Mouse (Mus musculus): ENCODE results near the gene Gfpt2.
"Not testable (repeated sequence)": the region's sequence is repeated elsewhere in the genome, so short reads cannot be mapped to it uniquely, and the experiment has no call there.

Gene Gfpt2

DNA sequence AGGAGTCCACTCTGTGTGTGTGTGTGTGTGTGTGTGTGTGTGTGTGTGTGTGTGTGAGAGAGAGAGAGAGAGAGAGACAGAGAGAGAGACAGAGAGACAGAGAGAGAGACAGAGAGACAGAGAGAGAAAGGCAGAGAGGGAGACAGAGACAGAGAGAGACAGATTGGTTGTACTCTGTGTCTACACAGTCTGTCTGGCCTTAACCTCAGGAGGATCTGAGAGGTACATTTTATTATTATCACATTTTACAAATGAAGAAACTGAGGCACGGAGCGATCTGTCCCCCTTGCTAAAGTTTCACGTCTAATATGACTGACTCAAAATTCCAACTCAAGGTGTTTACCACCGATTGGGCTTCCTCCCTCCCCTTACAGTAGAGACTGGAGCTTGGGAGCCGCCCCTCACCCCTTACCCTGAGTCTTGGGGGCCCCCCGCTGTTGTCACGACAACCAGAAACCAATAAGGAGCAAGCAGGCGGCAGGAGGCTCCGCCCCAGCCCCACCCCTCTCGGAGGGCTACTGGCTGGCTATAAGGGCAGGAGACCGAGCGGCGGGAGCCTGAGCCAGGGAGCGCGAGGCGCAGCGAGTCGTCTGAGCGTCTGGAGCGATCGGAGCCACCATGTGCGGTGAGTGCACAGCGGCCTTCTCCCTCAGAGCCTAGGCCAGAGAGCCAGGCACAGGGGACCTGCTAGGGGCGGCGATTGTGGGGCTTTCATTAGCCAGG is at the start of gene Gfpt2:
Gene Gfpt2 (plus strand): TSS at position 560 of the 723 bp plus-strand sequence.
- peak; percentile 82 for DNase-seq

DNA sequence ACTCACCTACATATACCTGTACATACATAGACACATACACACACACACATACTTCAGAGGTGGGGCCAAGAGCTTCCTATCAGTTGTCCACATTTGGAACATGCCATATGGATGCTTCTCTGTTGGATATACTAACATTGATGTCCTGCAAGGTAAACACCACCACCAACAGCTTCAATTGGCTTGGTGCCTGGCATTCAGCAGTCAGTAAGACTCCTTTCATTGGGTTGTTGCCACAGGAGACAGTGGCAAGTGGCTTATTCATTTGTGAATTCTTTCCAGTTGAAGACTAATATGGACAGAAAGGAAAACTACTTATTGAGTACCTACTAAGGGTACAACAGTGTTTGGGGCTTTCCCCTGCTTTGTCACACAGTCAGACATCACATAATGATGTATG is 49.0 kb upstream of the Gfpt2 start:
- DNase-seq: no peak

DNA sequence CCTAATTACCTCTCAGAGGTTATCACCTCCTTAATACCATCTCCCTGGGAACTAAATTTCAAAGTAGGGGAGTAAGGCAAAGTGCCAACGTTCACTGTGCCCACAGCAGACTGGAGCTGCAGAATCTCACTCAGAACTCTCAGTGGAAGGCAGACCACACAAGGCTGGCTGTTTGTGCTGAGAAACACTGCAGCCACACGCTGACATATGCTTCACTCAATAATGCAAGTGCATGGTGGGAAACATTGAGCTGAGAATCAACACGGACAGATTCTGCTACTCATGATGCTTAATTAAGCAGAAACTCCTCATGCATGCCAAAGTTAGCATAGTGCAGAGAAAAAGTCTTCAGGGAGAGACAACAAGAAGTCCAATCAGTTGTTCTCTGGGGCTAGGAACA is 48.1 kb upstream of the Gfpt2 start:
- DNase-seq: no peak

DNA sequence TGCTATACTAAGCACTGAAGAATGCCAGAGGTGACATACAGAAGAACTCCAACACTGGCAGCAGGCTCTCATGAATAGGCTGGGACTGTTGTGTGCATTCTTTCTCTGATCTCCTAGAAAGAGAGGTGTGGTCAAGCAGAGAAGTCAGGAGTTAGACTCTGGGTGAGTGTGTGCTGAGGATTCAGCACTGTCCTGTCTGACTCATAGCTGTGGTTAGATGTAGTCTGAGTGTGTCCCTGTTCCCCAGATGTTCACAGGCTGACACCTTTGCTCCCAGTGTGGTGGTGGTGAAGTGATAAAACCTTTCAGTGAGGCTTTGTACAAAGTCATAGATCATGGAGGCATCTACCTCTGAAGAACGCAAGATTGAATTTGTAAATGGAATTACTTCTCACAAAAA is 47.2 kb upstream of the Gfpt2 start:
- DNase-seq: no peak

DNA sequence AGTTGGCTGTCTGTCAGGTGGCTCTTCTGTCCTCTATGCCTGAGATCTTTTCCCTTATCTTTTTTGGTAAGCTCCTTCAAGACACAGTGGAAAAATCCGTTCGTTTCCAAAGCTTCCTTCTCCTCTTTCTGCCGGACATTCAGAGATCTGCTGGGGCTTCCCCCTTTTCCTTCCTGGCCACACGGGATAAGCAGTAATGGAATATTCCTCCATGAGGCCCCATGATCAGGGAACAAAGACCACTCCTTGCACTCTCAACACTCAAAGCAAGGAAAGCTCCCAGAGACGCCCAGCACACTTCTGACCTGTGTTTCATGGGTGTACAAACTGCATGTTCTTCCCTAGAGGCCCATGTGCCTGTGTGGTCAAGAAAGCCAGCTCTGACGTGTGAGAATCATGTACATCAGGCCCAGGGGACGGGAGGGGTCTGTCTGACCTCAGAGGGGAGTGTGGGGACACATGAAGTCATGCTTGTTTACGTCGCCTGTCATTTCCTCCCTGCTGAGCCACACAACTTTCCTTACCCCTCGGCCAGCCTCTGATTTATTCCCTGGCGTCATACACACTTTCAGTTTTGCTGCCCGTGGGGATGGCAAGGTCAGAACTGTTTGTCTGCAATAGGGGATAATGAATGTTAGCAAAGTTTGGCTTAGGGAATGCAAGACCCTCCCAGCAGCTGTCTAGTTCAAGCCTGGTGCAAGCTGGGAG is 38.9 kb upstream of the Gfpt2 start:
- DNase-seq: no peak

DNA sequence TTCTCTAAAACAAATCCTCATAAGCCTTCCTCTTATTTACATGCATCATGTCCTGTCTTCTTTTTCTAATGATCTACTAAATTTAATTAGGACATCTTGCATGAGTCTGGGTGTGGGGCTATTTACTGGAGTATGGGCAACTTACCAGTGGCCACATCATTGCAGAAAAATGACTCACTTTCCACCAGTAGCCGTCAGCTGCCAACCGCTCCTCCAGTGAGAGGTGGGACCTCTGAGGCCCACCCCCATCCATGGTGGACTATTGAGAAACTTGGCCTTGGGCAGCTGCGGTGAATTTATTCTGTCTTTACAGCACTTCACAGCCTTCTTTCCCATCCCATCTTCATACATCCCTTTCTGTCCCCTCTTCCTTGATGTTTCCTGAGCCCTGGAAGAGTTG is 35.9 kb upstream of the Gfpt2 start:
- DNase-seq: no peak

DNA sequence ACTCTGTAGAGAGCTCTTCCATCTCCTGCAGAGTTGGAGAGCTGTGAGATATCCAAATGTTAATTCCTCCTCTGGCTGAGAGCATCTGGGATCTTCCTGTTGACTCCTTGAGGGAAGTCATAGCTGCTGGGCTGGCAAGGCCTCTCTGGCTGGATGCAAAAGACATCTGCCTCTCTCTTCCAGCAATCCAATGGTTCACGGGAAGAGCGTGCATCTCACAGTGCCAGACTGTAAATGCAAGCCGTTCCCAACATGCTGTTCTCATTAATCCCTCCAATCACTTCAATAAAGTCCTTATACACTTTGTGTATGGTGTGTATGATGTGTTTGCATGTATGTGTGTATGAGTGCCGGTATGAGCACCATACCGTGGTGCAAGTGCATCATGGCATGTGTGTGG is 32.8 kb upstream of the Gfpt2 start:
- DNase-seq: no peak

DNA sequence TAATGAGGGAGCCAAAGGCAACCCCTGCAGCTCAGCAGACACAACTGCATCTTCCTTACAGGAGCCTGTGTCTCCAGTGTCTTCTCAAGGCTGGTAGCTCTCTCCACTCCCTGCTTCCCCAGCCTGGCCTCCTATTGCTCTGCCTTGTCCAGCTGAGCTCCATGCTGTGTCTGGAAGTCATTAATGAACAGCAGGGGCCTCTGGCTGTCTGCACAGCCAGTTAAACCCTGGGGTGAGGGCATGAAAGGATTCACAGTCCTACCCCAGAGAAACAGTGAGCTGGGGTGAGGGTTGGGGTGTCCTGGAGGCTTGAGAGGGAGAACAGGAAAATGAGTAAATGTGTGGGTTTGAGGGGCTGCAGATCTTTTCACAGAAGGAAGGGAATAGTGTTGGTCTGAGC is 30.4 kb upstream of the Gfpt2 start:
- no peak for DNase-seq

DNA sequence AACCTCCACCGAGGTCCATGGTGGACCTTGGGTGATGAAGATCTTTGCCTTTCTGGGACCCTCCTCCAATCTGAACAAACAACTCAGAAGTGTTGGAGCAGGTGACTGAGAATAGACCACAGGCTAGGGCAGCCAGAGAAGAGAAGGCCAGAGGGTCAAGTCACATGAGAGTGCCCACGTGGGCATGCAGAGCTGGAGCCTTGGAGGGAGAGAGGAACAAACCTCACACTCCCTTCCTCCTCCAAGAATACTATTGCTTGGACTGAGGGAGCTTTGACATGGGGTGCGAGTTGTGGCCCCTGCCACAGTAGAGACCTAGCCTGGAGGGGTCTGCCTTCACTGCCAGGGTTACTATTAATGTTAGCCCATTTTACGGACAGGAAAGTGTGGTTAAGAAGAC is 30.0 kb upstream of the Gfpt2 start:
- no peak for DNase-seq

DNA sequence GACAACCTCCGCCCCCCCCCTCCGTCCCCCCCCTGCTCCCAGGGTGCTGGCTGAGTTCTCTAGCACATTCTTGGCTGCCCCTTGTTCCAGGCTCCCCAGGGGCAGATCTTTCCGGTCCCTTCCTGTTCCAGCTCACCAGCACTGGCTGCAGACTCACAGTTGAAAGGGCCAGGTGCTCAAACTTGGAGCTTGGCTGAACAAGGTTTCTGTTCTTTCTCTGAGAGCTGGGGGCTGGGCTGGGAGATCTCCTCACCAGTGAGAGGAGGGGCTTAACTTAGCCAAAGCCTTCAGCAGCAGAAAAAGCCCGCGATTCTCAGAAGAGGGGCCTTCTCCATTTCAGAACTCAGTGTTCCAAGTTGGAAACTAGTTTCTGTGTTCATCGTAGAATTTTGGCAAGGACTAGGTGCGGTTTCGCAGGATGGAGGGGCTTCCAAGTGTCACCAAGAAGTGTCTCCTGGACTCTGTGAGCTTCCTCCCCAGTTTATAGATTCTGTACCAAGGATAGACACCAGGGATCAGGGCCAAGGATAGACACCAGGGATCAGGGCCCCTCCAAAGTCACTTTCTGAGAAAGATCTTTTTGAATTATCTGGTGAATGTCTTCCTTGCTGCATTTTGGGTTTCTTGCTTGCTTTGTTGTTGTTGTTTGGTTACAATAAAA is 29.2 kb upstream of the Gfpt2 start:
- DNase-seq: no peak

DNA sequence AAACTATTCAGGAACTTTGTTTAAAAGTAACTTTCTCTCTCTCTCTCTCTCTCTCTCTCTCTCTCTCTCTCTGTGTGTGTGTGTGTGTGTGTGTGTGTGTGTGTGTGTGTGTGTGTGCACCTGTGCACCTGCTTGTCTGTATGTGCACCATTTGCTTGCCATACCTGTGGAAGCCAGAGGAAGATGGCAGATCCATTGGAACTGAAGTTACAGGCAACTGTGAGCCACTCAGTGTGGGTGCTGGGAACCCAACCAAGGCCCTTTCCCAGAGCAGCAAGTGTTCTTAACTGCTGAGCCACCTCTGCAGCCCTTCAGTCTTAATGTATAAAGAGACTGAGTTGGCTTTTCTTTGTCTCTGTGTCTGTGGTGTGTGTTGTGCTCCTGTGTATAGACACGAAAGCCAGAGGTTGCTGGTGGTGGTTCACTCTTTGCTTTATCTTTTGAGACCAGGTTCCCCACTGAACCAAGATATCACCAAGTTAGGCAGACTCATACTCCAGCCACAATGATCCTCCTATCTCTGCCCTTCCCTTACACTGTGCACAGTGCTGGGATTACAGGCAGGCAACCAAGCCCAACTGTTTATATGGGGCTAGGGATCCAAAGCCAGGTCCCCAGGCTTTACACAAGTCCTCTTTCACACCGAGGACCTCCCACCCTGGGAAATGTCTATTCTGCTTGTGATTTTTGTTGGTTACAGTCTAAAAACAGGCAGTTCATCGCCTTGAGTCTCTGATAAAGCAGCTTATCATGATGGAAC is 28.4 kb upstream of the Gfpt2 start:
- DNase-seq: no peak

DNA sequence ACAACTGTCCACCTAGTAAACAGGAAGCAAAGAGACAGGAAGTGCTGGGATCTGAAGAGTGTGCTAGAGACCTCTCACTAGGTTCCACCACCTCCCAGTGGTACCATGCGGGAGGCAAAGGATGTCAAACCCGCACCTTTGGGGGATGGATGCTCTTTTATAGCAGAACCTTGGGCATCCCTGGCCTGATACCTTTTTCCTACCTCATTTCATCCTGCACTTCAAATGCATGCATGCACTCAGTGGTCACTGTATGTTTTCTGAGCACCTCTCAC is 27.9 kb upstream of the Gfpt2 start:
- no peak for DNase-seq

DNA sequence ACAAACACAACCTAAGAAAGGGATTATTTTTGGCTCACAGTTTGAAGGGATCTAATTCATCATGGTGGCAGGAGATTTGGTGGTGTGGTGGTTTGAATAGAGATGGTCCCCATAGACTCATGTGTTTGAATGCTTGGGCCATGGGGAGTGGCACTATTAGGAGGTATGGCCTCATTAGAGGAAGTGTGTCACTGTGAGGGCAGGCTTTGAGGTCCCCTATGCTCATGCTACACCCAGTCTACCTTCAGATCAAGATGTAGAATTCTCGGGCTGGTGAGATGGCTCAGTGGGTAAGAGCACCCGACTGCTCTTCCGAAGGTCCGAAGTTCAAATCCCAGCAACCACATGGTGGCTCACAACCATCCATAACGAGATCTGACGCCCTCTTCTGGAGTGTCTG is 26.5 kb upstream of the Gfpt2 start:
- not testable (repeated sequence) for DNase-seq

DNA sequence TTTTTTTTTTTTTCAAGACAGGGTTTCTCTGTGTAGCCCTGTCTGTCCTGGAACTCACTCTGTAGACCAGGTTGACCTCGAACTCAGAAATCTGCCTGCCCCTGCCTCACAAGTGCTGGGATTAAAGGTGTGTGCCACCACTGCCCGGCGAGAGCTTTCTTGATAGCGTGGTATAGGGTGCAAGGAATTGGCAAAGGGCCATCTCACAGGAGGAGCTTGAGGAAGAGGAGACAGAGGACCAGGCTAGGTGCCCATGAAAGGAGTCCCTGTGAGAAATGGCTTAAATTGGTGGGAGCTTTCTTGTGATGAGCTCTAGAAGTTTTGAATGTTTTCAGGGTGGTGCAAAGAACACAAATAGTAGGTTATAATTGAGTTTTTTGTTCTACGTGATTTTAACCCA is 25.2 kb upstream of the Gfpt2 start:
- no peak for DNase-seq

DNA sequence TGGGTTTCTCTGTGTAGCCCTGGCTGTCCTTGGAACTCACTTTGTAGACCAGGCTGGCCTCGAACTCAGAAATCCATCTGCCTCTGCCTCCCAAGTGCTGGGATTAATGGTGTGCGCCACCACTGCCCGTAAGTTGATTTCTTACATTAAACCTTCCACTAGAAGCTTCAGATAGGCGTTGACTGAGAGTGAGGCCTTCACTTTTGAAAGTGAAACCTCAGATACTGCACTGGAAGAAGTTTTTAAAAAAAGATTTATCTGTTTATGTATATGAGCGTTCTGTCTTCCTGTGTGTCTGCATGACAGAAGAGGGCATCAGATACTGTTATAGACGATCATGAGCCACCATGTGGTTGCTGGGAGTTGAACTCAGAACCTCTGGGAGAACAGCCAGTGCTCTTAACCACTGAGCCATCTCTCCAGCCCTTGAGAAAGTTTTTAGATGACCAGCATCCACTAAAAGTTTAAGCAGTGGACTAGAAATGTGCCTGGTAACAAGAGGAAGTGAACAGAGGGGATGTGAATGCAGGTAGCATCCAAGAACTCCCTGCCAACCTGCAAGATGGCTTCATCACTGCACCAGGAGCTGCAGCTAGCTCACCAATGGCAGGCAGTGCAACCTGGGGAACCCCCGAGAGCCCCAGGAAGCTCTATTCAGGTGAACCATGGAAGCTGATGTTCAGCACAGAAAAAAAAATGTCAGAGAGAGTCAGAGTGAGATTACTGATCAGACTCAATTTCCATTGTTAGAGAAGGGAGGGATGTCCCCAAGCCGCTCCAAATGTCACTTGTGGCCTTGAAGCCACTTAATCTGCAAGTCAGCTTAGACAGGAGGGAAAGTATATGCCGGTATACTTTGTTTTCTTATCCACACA is 23.1 kb upstream of the Gfpt2 start:
- DNase-seq: no peak

DNA sequence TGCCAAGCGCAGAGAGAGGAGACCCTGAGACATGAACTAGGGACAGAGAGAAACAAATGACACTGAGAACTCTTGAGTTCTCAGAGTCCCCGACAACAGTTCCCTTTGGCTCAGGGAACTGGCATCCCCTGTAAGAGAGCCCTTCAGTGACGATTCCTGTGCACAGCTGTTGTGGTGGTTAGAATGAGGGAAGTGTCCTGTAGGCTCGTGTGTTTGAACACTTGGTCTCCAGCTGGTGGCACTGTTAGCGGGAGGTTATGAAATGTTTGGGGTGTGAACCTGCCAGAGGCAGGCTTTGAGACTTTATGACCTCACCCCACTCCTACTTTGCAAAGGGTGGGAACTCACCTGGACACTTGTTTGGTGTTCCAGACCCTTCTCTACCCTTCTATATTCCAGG is 21.7 kb upstream of the Gfpt2 start:
- no peak for DNase-seq

DNA sequence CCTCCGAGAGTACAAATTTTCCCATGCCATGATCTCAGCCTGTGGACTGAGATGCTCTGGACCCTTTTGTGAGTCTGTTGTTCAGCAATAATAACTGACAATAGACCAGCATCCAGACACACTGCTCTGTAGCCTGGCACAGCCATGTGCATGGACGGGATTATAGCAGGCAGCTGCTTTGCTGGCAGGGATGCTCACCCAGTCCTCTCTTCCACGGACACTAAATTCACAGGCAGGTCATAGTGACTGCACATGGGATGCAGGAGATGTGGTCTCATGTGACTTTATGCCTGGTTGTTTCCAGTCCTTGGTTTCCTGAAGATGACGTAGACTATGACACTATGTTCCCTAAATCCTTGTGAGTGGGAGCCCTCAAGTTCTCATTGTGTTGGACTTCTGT is 19.1 kb upstream of the Gfpt2 start:
- DNase-seq: no peak

DNA sequence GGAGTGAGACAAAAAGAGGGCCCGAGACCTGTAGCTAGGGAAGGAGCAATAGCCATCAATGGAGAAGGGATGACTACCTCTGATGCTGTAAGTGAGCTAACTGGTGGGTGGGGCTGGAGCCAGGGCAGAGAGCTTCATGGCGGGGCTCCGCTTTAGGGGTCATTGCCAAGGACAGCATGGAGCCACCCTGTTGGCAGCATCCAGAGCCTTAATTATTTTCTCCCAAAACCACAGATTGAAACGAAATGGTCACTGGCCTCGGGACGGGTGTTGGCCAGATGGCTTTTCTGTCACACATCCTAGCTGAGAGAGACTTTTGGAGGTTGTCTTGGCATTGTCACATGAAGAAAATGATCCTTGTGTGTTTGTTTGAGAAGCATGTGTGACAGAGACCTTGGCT is 15.1 kb upstream of the Gfpt2 start:
- no peak for DNase-seq

DNA sequence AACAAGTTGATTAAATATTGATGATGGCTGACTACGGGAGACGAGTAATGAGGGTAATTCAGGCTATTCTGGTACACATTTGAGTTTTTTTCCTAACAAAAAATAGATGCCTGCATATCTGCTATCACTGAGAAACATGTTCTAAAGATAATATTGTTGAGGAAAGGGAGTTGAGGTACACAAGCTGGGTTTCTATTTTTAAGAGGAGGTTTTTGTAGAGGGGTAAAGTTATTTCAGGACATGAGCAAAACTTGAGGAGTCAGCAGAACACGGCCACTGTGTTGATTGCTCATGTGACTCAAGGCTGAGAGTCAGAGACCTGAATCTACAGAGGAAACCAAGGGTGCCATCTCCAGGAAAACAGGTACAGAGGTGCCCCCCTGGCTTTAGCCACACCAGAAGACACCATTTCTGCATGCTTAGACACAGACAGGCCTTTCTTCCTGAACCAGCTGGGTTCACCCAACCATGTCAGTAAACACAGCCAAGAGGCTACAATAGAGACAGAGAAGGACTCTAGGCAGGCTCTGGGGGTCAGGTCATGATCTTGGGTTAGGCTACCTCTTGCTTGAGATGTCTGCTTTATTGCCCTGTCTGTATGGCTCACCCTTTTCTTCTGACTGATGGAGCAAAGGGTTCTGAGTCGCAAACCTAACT is 13.7 kb upstream of the Gfpt2 start:
- no peak for DNase-seq

DNA sequence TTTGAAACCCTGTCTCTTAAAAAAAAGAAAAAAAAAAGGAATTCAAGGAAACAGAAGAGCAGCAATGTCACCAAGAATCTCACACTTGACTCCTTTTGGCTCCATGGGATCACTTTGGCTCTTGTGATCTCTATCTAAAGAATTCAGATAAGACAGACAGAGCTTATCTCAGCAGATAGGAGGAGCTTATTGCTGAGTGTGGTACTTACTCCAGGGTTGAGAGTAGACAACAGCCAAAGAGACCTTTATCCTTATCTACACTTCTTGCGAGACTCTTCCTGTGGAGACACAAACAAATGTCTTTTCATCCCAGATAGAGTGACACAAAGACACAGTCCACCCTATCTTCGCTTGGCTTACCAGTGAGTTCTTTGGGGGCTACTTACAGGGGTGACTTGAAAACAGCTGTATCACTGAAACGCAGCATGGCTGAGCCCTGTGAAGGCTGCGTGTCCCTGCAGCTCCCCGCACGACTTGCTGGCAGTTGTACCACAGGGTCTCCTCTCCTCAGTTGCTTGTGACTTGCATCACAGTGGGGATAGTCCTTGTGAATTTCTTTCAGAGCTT is 12.1 kb upstream of the Gfpt2 start:
- DNase-seq: no peak

DNA sequence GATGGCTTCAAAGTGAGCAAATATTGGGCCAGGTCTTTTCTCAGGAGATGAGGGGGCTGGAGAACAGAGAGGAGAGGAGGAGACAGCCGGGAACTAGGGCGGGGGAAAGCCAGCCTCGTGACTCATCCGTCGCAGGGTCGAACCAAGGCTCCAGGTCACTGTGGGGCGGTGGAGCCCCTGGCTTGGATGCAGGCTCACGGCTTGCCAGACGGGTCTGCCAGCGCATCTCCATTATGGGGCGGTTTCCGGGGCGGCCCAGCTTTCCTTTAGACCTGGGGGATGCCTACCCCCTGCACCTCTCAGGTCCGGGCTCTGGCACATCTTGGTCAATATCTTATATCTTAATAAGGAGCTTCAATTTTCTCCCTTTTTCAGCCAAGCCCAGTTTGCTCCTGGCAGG is 847 bp upstream of the Gfpt2 start:
- no peak for DNase-seq

All from right cerebral cortex, adult 18-20 months (tissue).